Mouse (Mus musculus) spleen, embryonic (tissue): ENCODE measurements around the gene Wnt5b.

Experiments
- CTCF ChIA-PET: fragments of 350-600 bp; sonication (Branson Sonifier 250); formaldehyde crosslinking; loops from one replicate; lab custom pipeline; 2022; lab: Charles Lee

Gene Wnt5b

DNA sequence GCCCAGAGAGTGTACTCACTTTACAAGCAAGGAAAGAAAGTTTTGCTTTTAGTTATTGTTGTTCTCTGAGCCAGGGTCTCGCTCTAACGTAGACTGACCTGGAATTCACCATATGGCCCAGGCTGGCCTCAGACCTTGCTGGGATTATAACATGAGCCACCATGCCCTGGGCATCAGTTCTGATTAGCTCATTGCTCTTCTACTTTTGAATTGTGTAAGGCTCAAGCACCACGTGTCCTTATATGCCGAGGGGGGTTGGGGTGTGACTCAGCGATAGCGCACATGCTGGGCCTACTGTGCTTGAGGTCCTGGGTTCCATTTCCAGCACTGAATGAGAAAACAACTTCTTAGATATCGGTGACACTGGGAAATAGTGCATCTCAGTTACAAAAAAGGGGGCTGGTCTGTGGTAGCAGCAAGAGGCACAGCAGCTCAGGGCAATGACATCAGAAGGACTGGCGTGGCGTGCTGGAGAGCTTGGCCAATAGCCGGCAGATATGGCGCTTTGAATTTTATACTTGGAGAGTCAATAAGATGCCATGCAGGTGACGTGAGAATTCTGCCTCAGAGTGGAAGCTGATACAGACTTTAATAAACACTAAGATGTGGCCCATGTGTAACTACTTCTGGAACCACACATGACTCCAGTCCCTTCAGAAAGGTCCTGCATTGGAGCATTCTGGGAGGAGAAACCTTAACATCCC lies 57.6 kb downstream of the Wnt5b start:
- CTCF ChIA-PET, result no interaction called here

- CTCF ChIA-PET, result no interaction called here
These were observed 58.7 kb downstream of the Wnt5b start for GRCm38 (mm10) chr6:119485486-119485885.

DNA sequence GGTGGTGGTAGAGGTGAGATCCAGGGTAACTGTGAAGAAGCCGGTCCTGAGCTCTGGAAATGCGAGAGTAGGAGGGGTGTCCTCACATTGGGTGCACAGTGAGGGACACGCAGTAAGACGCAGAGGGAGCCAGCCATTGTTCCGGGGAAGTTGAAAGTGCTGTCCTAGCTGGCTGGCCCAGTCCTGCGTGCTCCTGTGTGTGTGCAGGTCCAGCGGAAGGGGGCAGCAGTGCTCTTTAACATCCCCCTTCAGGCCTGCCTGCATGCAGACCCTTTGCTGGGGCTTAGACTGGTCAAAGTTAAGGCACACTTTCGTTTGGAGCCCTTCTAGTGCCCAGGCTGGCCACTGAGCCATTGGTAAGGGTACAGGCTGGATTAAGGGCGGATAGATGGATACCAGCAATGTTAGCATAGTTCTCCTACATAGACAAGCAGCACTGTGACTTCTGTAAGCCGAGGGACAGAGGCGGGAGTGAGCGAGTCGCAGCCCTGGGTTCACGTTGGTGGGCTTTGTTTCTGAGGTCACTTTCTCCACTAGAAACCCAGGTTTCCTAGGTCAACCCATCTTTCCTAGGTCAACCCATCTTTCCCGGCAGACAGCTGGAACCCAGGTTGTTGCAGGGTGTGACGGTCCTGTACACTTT lies 61.1 kb downstream of the Wnt5b start:
- CTCF ChIA-PET, result interaction anchor here (0.7 kb wide), 1 partner anchor 357 kb away, joined by 6 read pairs; no protein-coding TSS in a partner anchor

DNA sequence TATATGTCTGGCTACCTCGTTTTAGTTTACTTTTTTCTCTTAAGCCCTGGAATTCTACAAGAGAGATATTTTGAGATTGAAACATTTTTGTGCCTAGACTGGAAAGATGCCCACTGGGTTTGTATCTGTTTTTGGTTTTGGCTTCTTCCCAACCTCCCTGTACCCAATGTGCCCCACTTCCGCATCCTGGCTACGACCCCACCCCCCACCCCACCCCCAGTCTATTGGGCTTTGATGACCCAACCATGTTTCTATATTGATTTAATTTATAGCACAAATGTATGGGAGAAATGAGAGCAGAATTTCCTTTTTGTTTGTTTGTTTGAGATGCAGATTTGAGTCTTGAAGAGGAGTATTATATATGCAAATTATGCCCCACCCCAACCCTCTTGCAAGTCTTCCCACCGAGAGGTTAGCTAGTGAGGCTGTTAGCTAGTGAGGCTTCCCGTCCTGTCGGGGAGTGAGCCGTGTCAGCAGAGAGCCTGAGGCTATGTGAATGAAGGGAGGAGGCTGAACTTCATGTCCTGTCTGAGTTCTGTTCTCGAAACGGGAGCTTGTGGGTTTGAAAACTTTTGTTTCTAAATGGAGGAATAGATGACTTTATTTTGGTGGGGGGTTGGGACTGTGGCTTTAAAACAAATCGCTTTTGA lies 62.3 kb downstream of the Wnt5b start:
- CTCF ChIA-PET, result interaction anchor here (0.7 kb wide), 1 partner anchor 699 kb away, joined by 3 read pairs; no protein-coding TSS in a partner anchor

DNA sequence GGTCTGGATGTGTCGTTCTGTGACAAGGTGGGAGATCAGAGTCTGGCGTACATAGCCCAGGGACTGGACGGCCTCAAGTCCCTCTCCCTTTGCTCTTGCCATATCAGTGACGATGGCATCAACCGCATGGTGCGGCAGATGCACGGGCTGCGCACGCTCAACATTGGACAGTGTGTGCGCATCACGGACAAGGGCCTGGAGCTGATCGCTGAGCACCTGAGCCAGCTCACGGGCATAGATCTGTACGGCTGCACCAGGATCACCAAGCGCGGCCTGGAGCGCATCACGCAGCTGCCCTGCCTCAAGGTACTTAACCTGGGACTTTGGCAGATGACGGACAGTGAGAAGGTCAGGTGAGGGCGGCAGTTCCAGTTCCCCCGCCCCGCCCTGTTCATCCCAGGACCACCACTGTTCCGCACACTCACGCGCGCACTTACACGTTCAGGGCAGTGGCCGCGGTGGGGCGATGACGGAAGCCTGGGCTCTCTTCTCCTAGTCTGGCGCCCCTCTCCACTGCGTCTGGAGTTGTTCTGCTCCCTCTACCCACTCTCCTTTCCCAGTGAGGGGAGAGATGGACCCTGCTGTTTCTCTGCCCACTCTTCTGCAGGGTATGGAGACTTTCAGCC lies 63.3 kb downstream of the Wnt5b start:
- CTCF ChIA-PET, result interaction anchor here (0.5 to 0.6 kb wide), 2 partner anchors 9 to 916 kb away, joined by 3 read pairs; no protein-coding TSS in a partner anchor

DNA sequence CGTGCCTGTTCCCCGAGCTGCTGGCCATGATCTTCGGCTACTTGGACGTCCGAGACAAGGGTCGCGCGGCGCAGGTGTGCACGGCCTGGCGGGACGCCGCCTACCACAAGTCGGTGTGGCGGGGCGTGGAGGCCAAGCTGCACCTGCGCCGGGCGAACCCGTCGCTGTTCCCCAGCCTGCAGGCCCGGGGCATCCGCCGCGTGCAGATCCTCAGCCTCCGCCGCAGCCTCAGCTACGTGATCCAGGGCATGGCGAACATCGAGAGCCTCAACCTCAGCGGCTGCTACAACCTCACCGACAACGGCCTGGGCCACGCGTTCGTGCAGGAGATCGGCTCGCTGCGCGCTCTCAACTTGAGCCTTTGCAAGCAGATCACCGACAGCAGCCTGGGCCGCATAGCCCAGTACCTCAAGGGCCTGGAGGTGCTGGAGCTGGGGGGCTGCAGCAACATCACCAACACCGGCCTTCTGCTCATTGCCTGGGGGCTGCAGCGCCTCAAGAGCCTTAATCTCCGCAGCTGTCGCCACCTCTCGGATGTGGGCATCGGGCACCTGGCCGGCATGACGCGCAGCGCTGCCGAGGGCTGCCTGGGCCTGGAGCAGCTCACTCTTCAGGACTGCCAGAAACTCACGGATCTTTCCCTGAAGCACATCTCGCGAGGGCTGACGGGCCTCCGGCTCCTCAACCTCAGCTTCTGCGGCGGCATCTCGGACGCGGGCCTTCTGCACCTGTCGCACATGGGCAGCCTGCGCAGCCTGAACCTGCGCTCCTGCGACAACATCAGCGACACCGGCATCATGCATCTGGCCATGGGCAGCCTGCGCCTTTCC lies 64.1 kb downstream of the Wnt5b start:
- CTCF ChIA-PET, result interaction anchor here (0.5 to 0.9 kb wide), 3 partner anchors 8 to 916 kb away, joined by 3 read pairs; no protein-coding TSS in a partner anchor

- CTCF ChIA-PET, result interaction anchor here (0.9 kb wide), 1 partner anchor 13 kb away, joined by 3 read pairs; no protein-coding TSS in a partner anchor
These were observed 64.7 kb downstream of the Wnt5b start, which contains the start of gene Fbxl14 for GRCm38 (mm10) chr6:119479343-119479875. TSS of gene Fbxl14 (plus strand) at chr6:119479668.

DNA sequence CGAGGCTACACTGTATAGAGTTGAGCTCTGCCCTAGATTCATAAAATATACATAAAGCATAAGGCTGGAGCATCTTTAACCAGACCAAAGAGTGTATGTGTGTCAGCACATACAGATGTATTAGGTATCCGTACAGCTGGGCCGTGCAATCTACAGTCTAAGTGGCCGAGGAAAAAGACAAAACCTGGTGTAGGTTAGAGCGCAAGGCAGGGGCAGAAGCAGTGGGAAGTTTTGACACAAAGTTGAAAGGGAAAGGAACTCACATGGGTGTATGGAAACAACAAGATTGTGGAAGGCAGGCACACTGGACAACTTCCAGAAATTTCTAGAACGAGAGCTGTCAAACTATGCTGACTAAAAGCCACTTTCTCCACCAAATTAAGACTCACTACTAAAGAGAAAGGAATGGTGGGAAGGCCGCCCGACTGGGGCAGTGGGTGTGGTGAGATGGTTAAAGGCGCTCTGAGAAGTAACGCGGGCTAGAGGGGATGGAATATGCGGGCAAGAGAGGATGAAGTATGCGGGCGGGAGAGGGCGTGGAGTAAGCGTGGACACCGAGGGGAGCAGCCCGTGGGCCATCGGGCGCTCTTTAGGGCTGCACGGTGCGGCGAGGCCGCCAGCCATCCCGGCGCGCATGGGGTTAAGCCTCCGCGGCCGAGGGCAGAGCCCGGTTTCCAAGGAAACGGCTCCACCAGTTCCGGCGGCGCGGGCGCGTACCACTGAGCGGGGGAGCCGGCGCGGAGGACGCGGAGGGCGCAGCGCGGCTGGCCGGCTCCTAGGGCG lies 65.4 kb downstream of the Wnt5b start:
- CTCF ChIA-PET, result no interaction called here

GRCm38 (mm10) chr6:119477686-119478310 lies 66.3 kb downstream of the Wnt5b start:
- CTCF ChIA-PET, result no interaction called here

DNA sequence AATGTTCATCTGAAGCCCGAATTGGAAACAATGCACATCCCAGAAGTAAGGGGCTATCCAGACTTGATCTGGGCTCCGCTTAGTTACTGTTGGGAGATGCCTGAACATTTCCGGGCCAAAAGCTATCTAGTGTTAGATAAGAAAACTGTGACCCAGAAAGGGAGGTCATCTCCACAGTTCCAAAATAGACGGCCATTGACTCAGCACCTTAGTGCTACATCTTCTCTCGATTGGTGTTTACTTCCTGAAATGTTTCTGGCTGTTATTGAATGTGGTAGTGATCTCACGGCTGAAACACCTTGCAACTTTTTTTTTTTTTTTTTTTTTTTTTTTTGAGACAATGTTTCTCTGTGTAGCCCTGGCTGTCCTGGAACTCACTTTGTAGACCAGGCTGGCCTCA lies 68.2 kb downstream of the Wnt5b start:
- CTCF ChIA-PET, result interaction anchor here (0.7 kb wide), 1 partner anchor 162 kb away, joined by 8 read pairs; no protein-coding TSS in a partner anchor

- CTCF ChIA-PET, result no interaction called here
These were observed 70.2 kb downstream of the Wnt5b start for GRCm38 (mm10) chr6:119473992-119474391.

GRCm38 (mm10) chr6:119473446-119473845 lies 70.7 kb downstream of the Wnt5b start:
- CTCF ChIA-PET, result no interaction called here

DNA sequence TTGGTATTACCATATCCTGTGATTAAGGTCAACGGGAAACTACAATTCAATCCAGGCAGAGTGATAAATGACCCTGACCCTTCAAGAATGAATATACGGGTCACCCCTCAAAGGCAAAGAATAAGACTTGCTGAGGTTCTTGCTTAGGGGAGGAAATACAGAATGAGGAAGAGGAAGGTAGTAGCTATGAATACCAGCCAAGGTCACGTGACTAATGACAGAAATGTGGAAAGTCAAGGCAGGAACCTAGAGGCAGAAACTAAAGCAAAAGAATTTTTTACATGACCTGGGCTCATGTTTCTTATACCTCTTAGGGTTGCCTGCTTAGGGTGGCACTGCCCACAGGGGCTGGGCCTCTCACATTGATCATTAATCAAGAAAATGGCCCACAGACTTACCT lies 71.4 kb downstream of the Wnt5b start:
- CTCF ChIA-PET, result interaction anchor here (0.7 kb wide), 1 partner anchor 8 kb away, joined by 3 read pairs; no protein-coding TSS in a partner anchor

DNA sequence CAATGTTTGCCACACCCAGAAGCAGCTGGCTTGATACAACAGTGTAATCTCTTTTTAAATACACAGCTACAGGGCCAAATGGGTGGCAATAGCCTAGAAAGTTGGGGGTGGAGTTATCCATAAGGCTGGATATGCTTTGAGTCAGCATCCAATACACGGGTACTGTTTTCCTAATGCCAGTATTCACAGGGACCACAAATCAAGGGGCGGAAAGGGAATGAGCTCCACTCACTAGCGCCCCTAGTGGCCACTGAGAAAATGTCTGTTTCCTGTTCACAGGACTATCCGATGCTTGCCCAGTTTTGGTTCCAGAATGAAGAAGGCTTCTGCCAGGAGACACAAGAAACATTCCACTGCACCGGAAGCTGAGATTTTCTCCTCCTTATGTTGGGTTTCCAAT lies 72.0 kb downstream of the Wnt5b start:
- CTCF ChIA-PET, result interaction anchor here (0.6 to 0.7 kb wide), 2 partner anchors 8 to 1535 kb away, joined by 3 to 4 read pairs; partner anchors contain the start of gene Fxyd4

GRCm38 (mm10) chr6:119470777-119471176 lies 73.4 kb downstream of the Wnt5b start:
- CTCF ChIA-PET, result no interaction called here

- CTCF ChIA-PET, result no interaction called here
These were observed 76.4 kb downstream of the Wnt5b start for GRCm38 (mm10) chr6:119467785-119468059.

GRCm38 (mm10) chr6:119466921-119467784 lies 77.0 kb downstream of the Wnt5b start:
- CTCF ChIA-PET, result interaction anchor here (0.6 kb wide), 2 partner anchors 13 to 41 kb away, joined by 3 read pairs; partner anchors contain the start of gene Fbxl14

- CTCF ChIA-PET, result no interaction called here
These were observed 78.0 kb downstream of the Wnt5b start for GRCm38 (mm10) chr6:119466161-119466560.
